Mouse (Mus musculus) midbrain, postnatal 0 days (tissue): ENCODE measurements around the gene Snapin. TPM values are rescaled to one million over a fixed set of nuclear protein-coding genes. Genes with fewer than 3 reads are reported as not detected.

Experiments used
- ATAC-seq: fragments of 200-750 bp; cut with Nextera tagmentation; 2 replicates; pipeline ENCODE4 v1.8.0; 2017; ENCODE audit warnings: moderate number of reproducible peaks, mild to moderate bottlenecking, moderate TSS enrichment, moderate library complexity; ENCODE audit not compliant: low FRiP score
- DNase-seq: peaks from one replicate; pipeline ENCODE4 v3.0.0-alpha.2; 2015; ENCODE audit warnings: low spot score
- H3K27ac ChIP-seq: fragments of 300-500 bp; sonication (generic); 2 replicates; pipeline ENCODE4 v1.5.1; 2014; ENCODE audit warnings: low read depth, mild to moderate bottlenecking, low read length, mixed read lengths
- H3K27me3 ChIP-seq: fragments of 300-500 bp; sonication (generic); 2 replicates; pipeline ENCODE4 v1.6.1; 2014; ENCODE audit warnings: low read length, control low read depth, mixed read lengths; ENCODE audit not compliant: insufficient read depth
- H3K36me3 ChIP-seq: fragments of 300-500 bp; sonication (generic); 2 replicates; pipeline ENCODE4 v1.6.1; 2014; ENCODE audit warnings: low read length, control low read depth, mixed read lengths; ENCODE audit not compliant: insufficient read depth
- H3K4me1 ChIP-seq: fragments of 300-500 bp; sonication (generic); 2 replicates; pipeline ENCODE4 v1.6.1; 2014; ENCODE audit warnings: mild to moderate bottlenecking, control low read depth, antibody characterized with exemption, low read length, mixed read lengths; ENCODE audit not compliant: insufficient read depth
- H3K4me2 ChIP-seq: fragments of 300-500 bp; sonication (generic); 2 replicates; pipeline ENCODE4 v1.6.1; 2014; ENCODE audit warnings: low read depth, mild to moderate bottlenecking, low read length, mixed read lengths; ENCODE audit not compliant: poor library complexity, severe bottlenecking
- H3K4me3 ChIP-seq: fragments of 300-500 bp; sonication (generic); 2 replicates; pipeline ENCODE4 v1.5.1; 2014; ENCODE audit warnings: low read depth, mild to moderate bottlenecking, low read length, moderate library complexity
- H3K9ac ChIP-seq: fragments of 300-500 bp; sonication (generic); replicated peaks from 2 replicates; pipeline ENCODE4 v1.6.1; 2014; ENCODE audit warnings: mild to moderate bottlenecking, low read length, moderate library complexity, mixed read lengths; ENCODE audit not compliant: poor library complexity, severe bottlenecking
- H3K9me3 ChIP-seq: fragments of 300-500 bp; sonication (generic); 2 replicates; pipeline ENCODE4 v1.6.1; 2016; ENCODE audit warnings: low read length, control low read depth
- CTCF ChIP-seq: IDR thresholded peaks from 2 replicates; pipeline ENCODE4 v1.5.1; 2016; ENCODE audit warnings: antibody characterized with exemption, mild to moderate bottlenecking
- WGBS: fragments of 180-500 bp; shearing (Covaris S2); extraction: QIAGEN DNeasy Blood & Tissue Kit; methylation state at CpG from one replicate; pipeline ENCODE4 v1.1.7; 2014; 5-methylcytosine and 5-hydroxymethylcytosine counted together
- polyA plus RNA-seq: library from polyadenylated mRNA; unstranded; fragments of >200 nt; fragmentation: Nextera tagmentation; extraction: Ambion mirVana; gene quantifications from 2 replicates; pipeline ENCODE4 v1.2.1, GENCODE M21; 2015
- total RNA-seq: library from RNA; depleted of rRNA; stranded (reverse); fragments of >200 nt; gene quantifications from 2 replicates; pipeline ENCODE4 v1.2.3, GENCODE M21; 2014

The Snapin gene
- total and polyA plus RNA-seq, 2 experiments from 2014 or later: 41.2 to 93.5 TPM

GRCm38 (mm10) chr3:90514691-90515090 lies 23.9 kb upstream of the Snapin start:
- H3K36me3 ChIP-seq: no peaks in the 10 kb centered on the region
- H3K4me1 ChIP-seq: peaks cover 7% of the 10 kb centered on the region; the same call in 1 of the 2 replicates
- no peak overlapping the region for H3K27ac ChIP-seq
- peak overlapping the region; percentile 35 for H3K4me3 ChIP-seq
- 2% methylated on average over 10 of the region's 10 CpGs for WGBS
- H3K4me2 ChIP-seq: peak overlapping the region; percentile 61
- H3K9ac ChIP-seq: peak overlapping the region; percentile 24; the same call in 1 of the 2 replicates
- DNase-seq: no peak
- H3K27me3 ChIP-seq: peaks cover 29% of the 10 kb centered on the region
- H3K9me3 ChIP-seq: no peaks in the 10 kb centered on the region
- no peak for ATAC-seq
- no peak for TF ChIP-seq CTCF

GRCm38 (mm10) chr3:90513796-90514590 lies 23.2 kb upstream of the Snapin start, which contains the start of the genes S100a1 and S100a13:
TSS of gene S100a1 (minus strand) at chr3:90514392.
TSS of gene S100a13 (plus strand) at chr3:90514435.
- WGBS: 6% methylated on average over 25 of the region's 25 CpGs
- peak within 1 kb of the TSS; percentile 35 for H3K4me3 ChIP-seq
- H3K4me1 ChIP-seq: peaks cover 8% of the 10 kb centered on the region; the same call in 1 of the 2 replicates
- no peaks in the 10 kb centered on the region for H3K9me3 ChIP-seq
- TF ChIP-seq CTCF: peak; percentile 43
- H3K9ac ChIP-seq: peak within 1 kb of the TSS; percentile 24; the same call in 1 of the 2 replicates
- H3K27ac ChIP-seq: no peak within 1 kb of the TSS
- DNase-seq: peak; percentile 46
- peak within 1 kb of the TSS; percentile 61 for H3K4me2 ChIP-seq
- peaks cover 29% of the 10 kb centered on the region for H3K27me3 ChIP-seq
- no peaks in the 10 kb centered on the region for H3K36me3 ChIP-seq
- ATAC-seq: no peak

- DNase-seq (no peak), ATAC-seq (no peak)
- 79% methylated on average over 9 of the region's 9 CpGs for WGBS
- no peak overlapping the region for H3K4me2 ChIP-seq
- H3K27ac ChIP-seq: no peak overlapping the region
- no peaks in the 10 kb centered on the region for H3K9me3 ChIP-seq
- H3K9ac ChIP-seq: no peak overlapping the region
- no peaks in the 10 kb centered on the region for H3K36me3 ChIP-seq
- no peak for TF ChIP-seq CTCF
- H3K4me3 ChIP-seq: no peak overlapping the region
- peaks cover 29% of the 10 kb centered on the region for H3K27me3 ChIP-seq
- H3K4me1 ChIP-seq: peaks cover 9% of the 10 kb centered on the region; the same call in 1 of the 2 replicates
These were observed 22.3 kb upstream of the Snapin start for GRCm38 (mm10) chr3:90512948-90513642.

GRCm38 (mm10) chr3:90512276-90512675 lies 21.4 kb upstream of the Snapin start:
- WGBS: 85% methylated on average over 5 of the region's 5 CpGs
- TF ChIP-seq CTCF: no peak
- DNase-seq (no peak), ATAC-seq (no peak)
- Histone ChIP-seq H3K27me3 (peaks cover 29% of the 10 kb centered on the region), H3K36me3 (no peaks in the 10 kb centered on the region), H3K4me2 (no peak overlapping the region), H3K9ac (no peak overlapping the region), H3K27ac (no peak overlapping the region), H3K4me3 (no peak overlapping the region), H3K4me1 (peaks cover 15% of the 10 kb centered on the region; the same call in 1 of the 2 replicates), H3K9me3 (no peaks in the 10 kb centered on the region)

GRCm38 (mm10) chr3:90509747-90510123 lies 18.9 kb upstream of the Snapin start:
- DNase-seq: no peak
- Histone ChIP-seq H3K4me3 (peak overlapping the region; percentile 92), H3K27me3 (peaks cover 16% of the 10 kb centered on the region), H3K27ac (peak overlapping the region; percentile 96; the same call in 1 of the 2 replicates), H3K36me3 (peaks cover 3% of the 10 kb centered on the region; the same call in 1 of the 2 replicates), H3K9ac (0 out of 2 replicates have a peak overlapping the region, but pooled peaks have one; percentile 13), H3K4me2 (peak overlapping the region; percentile 53), H3K9me3 (no peaks in the 10 kb centered on the region), H3K4me1 (peaks cover 10% of the 10 kb centered on the region; the same call in 1 of the 2 replicates)
- no peak for TF ChIP-seq CTCF
- 22% methylated on average over 2 of the region's 2 CpGs for WGBS
- ATAC-seq: peak; percentile 14; the same call in 1 of the 2 replicates
